Mouse (Mus musculus): ENCODE results near the gene Ocel1. TPM values are rescaled to one million over a fixed set of nuclear protein-coding genes. Genes with fewer than 3 reads are reported as not detected.
"Not testable (repeated sequence)": the region's sequence is repeated elsewhere in the genome, so short reads cannot be mapped to it uniquely, and the experiment has no call there.

Gene Ocel1
- 4.9 and 6.1 TPM in 2 replicates for polyA plus RNA-seq (2016; fragmentation: Nextera tagmentation; extraction: Ambion mirVana)

- Histone ChIP-seq H3K4me3 (peak within 1 kb of the TSS; percentile 69), H3K36me3 (peaks cover 64% of the 10 kb centered on the region), H3K27ac (replicated peaks) (peak within 1 kb of the TSS; percentile 82), H3K4me1 (peaks cover 51% of the 10 kb centered on the region), H3K27me3 (ENCODE audit: low read depth, poor library complexity, severe bottlenecking) (0 out of 2 replicates have a peak, but pooled peaks cover under 1% of the 10 kb centered on the region), H3K9me3 (replicated peaks) (no peaks in the 10 kb centered on the region)
- WGBS: under 1% methylated on average over 68 of the region's 68 CpGs
- DNase-seq (ENCODE audit: low spot score): peak; percentile 98
Observed at GRCm38 (mm10) chr8:71371236-71371848, at the start of gene Ocel1. Gene Ocel1 (plus strand): TSS chr8:71371298.

GRCm38 (mm10) chr8:71322939-71323338 is 48.2 kb upstream of the Ocel1 start:
- Histone ChIP-seq H3K4me3 (no peak overlapping the region), H3K9me3 (replicated peaks) (no peaks in the 10 kb centered on the region), H3K36me3 (peaks cover 72% of the 10 kb centered on the region), H3K27me3 (ENCODE audit: low read depth, poor library complexity, severe bottlenecking) (no peaks in the 10 kb centered on the region), H3K4me1 (no peaks in the 10 kb centered on the region), H3K27ac (replicated peaks) (no peak overlapping the region)
- no peak for DNase-seq (ENCODE audit: low spot score)
- WGBS: 95% methylated on average over 3 of the region's 3 CpGs

DNA sequence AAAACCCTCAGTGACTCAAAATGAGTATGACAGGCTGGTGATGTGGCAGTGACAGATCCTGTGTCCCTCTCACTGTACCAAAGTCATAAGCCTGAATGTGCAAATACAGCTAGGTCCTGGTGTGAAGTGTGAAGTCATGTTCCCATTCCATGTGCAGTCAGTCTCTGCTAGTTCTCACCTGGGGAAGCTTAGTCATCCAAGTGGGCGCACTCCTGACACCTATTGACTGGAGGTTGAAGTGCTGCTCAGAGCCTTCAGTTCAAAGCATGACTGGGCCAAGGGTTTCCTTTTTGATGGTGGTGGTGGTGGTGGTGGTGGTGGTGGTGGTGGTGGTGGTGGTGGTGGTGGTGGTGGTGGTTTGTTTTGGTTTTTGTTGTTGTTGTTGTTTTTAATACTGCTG is 46.2 kb upstream of the Ocel1 start:
- 92% methylated on average over 1 of the region's 1 CpGs for WGBS

GRCm38 (mm10) chr8:71337834-71338233 is 33.3 kb upstream of the Ocel1 start:
- not testable (repeated sequence) for H3K27ac ChIP-seq (replicated peaks); H3K4me1 ChIP-seq; H3K4me3 ChIP-seq; H3K9me3 ChIP-seq (replicated peaks); H3K27me3 ChIP-seq (ENCODE audit: low read depth, poor library complexity, severe bottlenecking); DNase-seq (ENCODE audit: low spot score)
- WGBS: 96% methylated on average over 6 of the region's 6 CpGs
- H3K36me3 ChIP-seq: peaks cover 61% of the 10 kb centered on the region

More for the DNA sequence above, 46.2 kb upstream of the Ocel1 start:
- H3K27me3 ChIP-seq (ENCODE audit: low read depth, poor library complexity, severe bottlenecking): no peaks in the 10 kb centered on the region
- H3K36me3 ChIP-seq: peaks cover 84% of the 10 kb centered on the region
- no peaks in the 10 kb centered on the region for H3K4me1 ChIP-seq
- H3K9me3 ChIP-seq (replicated peaks): no peaks in the 10 kb centered on the region
- no peak for DNase-seq (ENCODE audit: low spot score)
- H3K4me3 ChIP-seq: no peak overlapping the region
- H3K27ac ChIP-seq (replicated peaks): no peak overlapping the region

- H3K4me1 ChIP-seq: no peaks in the 10 kb centered on the region
- peaks cover 71% of the 10 kb centered on the region for H3K36me3 ChIP-seq
- 76% methylated on average over 5 of the region's 5 CpGs for WGBS
- DNase-seq (ENCODE audit: low spot score): peak; percentile 32
- no peak overlapping the region for H3K27ac ChIP-seq (replicated peaks)
- H3K4me3 ChIP-seq: no peak overlapping the region
- H3K27me3 ChIP-seq (ENCODE audit: low read depth, poor library complexity, severe bottlenecking): no peaks in the 10 kb centered on the region
- H3K9me3 ChIP-seq (replicated peaks): no peaks in the 10 kb centered on the region
Observed at GRCm38 (mm10) chr8:71340625-71341024, 30.5 kb upstream of the Ocel1 start.

DNA sequence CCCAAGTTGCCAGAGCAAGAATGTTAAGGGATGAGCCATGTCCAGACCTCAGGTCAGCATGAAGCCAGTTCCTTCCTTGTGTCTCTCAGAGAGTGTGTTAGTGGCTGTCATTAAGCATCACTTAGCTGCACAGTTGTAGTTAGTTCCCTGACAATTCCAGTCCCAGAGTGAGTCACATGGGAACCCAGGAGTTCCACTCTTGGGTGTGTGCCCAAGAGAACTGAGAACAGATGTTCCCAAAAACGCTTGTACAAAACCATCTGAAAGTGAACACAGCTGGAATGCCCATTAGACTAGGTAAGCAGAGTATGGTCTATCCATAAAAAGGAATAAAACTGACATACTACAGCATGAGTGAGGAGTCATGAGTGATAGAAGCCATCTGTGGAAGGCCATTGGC is 24.5 kb upstream of the Ocel1 start:
- Histone ChIP-seq H3K36me3 (peaks cover 93% of the 10 kb centered on the region), H3K4me1 (no peaks in the 10 kb centered on the region), H3K4me3 (no peak overlapping the region), H3K9me3 (replicated peaks) (no peaks in the 10 kb centered on the region), H3K27me3 (ENCODE audit: low read depth, poor library complexity, severe bottlenecking) (no peaks in the 10 kb centered on the region), H3K27ac (replicated peaks) (no peak overlapping the region)
- DNase-seq (ENCODE audit: low spot score): no peak
- 85% methylated on average over 1 of the region's 1 CpGs for WGBS

DNA sequence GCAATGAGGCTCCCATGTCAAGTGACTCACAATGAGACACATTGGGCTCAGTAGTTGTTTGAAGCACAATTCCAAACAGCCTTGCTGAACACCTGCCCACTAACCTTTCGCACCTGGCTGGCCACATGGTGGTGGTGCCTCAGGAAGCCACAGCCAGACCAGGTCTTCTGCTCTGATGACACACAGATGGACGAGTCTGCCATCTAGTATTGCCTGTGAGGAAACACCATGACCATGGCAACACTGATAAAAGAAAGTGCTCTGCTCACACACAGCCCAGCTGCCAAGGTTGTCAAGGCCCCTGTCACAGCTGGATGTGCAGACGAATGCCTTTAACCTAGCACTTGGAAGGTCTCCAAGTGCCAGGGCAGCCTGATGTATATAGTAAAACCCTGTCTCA is 20.0 kb upstream of the Ocel1 start:
- Histone ChIP-seq H3K27ac (replicated peaks) (no peak overlapping the region), H3K9me3 (replicated peaks) (no peaks in the 10 kb centered on the region), H3K27me3 (ENCODE audit: low read depth, poor library complexity, severe bottlenecking) (no peaks in the 10 kb centered on the region), H3K36me3 (peaks cover 100% of the 10 kb centered on the region), H3K4me3 (no peak overlapping the region), H3K4me1 (no peaks in the 10 kb centered on the region)
- no peak for DNase-seq (ENCODE audit: low spot score)
- 78% methylated on average over 3 of the region's 3 CpGs for WGBS

- 93% methylated on average over 1 of the region's 1 CpGs for WGBS
- Histone ChIP-seq H3K4me3 (no peak overlapping the region), H3K27ac (replicated peaks) (no peak overlapping the region), H3K9me3 (replicated peaks) (no peaks in the 10 kb centered on the region), H3K36me3 (peaks cover 100% of the 10 kb centered on the region), H3K27me3 (ENCODE audit: low read depth, poor library complexity, severe bottlenecking) (no peaks in the 10 kb centered on the region), H3K4me1 (no peaks in the 10 kb centered on the region)
- DNase-seq (ENCODE audit: low spot score): no peak
Observed at GRCm38 (mm10) chr8:71351520-71351919, 19.6 kb upstream of the Ocel1 start.

DNA sequence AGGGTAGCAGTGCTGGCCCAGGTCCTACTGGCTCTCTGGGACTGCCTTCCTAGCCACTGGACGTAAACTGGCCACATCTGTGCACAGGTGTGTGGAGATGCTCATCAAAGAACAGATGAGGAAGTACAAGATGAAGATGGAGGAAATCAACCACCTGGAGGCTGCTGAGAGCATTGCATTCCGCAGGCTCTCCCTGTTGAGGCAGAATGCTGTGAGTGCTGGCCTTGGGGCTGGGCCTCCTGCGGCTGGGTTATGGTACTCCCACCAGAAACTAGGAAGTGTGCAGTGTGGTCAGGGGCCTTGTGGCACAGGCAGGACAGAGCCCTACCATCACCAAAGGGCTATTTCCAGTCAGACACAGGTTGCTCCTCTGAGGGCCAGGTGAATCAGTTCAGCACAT is 13.1 kb upstream of the Ocel1 start:
- 86% methylated on average over 3 of the region's 3 CpGs for whole genome bisulfite sequencing
- H3K9me3 ChIP-seq (replicated peaks): no peaks in the 10 kb centered on the region
- H3K4me3 ChIP-seq: no peak overlapping the region
- H3K4me1 ChIP-seq: no peaks in the 10 kb centered on the region
- H3K27ac ChIP-seq (replicated peaks): no peak overlapping the region
- H3K36me3 ChIP-seq: peaks cover 84% of the 10 kb centered on the region
- no peaks in the 10 kb centered on the region for H3K27me3 ChIP-seq (ENCODE audit: low read depth, poor library complexity, severe bottlenecking)
- DNase-seq (ENCODE audit: low spot score): no peak

DNA sequence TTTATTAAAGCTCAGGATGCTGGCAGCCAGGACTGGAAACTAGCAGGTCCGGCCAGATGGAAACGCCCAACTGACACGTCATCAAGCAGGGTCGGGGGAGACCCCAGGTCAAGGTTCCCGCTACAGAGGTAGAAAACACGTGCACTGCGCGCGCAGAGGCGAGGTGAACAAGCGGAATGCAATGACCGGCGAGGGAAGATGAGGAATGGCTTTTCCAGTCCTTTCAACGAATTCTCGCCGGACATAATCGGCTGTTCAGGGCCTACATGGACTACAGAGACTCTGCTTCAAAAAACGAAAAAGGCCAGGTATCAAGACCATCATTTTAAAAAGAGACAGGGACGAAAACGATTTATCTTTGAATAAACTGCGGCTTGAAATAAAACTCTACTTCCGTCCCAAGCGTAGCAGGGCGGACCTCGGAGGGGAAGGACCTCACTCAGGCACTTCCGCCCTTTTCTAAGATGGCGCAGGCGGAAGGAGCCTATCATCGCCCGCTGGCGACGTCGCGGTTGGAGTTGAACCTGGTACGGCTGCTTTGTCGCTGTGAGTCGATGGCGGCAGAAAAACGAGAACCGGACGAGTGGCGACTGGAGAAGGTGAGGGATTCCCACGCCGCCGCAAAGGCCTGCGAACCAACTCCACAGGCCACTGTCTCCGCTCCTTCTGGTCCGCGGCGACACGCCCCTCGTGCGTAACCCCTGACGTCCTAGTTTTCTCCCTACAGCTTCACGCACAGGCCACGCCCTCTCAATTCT is 4.1 kb upstream of the Ocel1 start, which contains the start of gene Use1:
Use1 (plus strand) TSS at position 78 of the 758 bp plus-strand sequence.
- Histone ChIP-seq H3K27me3 (ENCODE audit: low read depth, poor library complexity, severe bottlenecking) (no peaks in the 10 kb centered on the region), H3K27ac (replicated peaks) (peak within 1 kb of the TSS; percentile 92), H3K36me3 (peaks cover 20% of the 10 kb centered on the region), H3K4me3 (peak within 1 kb of the TSS; percentile 72), H3K4me1 (peaks cover 36% of the 10 kb centered on the region), H3K9me3 (replicated peaks) (no peaks in the 10 kb centered on the region)
- 0% methylated on average over 56 of the region's 56 CpGs for WGBS
- peak; percentile 91 for DNase-seq (ENCODE audit: low spot score)

- H3K4me1 ChIP-seq: peaks cover 36% of the 10 kb centered on the region
- DNase-seq (ENCODE audit: low spot score): no peak
- 60% methylated on average over 17 of the region's 17 CpGs for WGBS
Observed at GRCm38 (mm10) chr8:71367529-71368176, 3.4 kb upstream of the Ocel1 start.

GRCm38 (mm10) chr8:71368366-71368765 is 2.7 kb upstream of the Ocel1 start:
- DNase-seq (ENCODE audit: low spot score): no peak
- H3K4me3 ChIP-seq: peak overlapping the region; percentile 72; the same call in 1 of the 2 replicates
- H3K27ac ChIP-seq (replicated peaks): no peak overlapping the region
- peaks cover 34% of the 10 kb centered on the region for H3K36me3 ChIP-seq
- no peaks in the 10 kb centered on the region for H3K9me3 ChIP-seq (replicated peaks)
- no peaks in the 10 kb centered on the region for H3K27me3 ChIP-seq (ENCODE audit: low read depth, poor library complexity, severe bottlenecking)
- H3K4me1 ChIP-seq: peaks cover 36% of the 10 kb centered on the region

More at GRCm38 (mm10) chr8:71367529-71368176, 3.4 kb upstream of the Ocel1 start:
- Histone ChIP-seq H3K36me3 (peaks cover 27% of the 10 kb centered on the region), H3K27ac (replicated peaks) (peak overlapping the region; percentile 92), H3K9me3 (replicated peaks) (no peaks in the 10 kb centered on the region), H3K27me3 (ENCODE audit: low read depth, poor library complexity, severe bottlenecking) (no peaks in the 10 kb centered on the region), H3K4me3 (peak overlapping the region; percentile 72)

Measured in midbrain, embryonic 10.5 days (tissue).